Mouse (Mus musculus): ENCODE data around the gene Tmed2. TPM values are rescaled to one million over a fixed set of nuclear protein-coding genes. Genes with fewer than 3 reads are reported as not detected.

The Tmed2 gene
- polyA plus RNA-seq, 1 experiment from 2014 or later, result 465 TPM

Other genes starting within 250 kb of the Tmed2 start
- gene Mphosph9, start 212.7 kb upstream of the Tmed2 start, polyA plus RNA-seq (2014; fragmentation: Nextera tagmentation; extraction: Ambion mirVana), result 21.2 and 22.2 TPM in 2 replicates
- gene 2810006K23Rik, start 212.6 kb upstream of the Tmed2 start, polyA plus RNA-seq (2014; fragmentation: Nextera tagmentation; extraction: Ambion mirVana), result 17.9 and 20.2 TPM in 2 replicates
- gene Cdk2ap1, start 177.6 kb upstream of the Tmed2 start, polyA plus RNA-seq (2014; fragmentation: Nextera tagmentation; extraction: Ambion mirVana), result 310 and 367 TPM in 2 replicates
- 87.3 and 92.8 TPM in 2 replicates for gene Sbno1, start 114.7 kb upstream of the Tmed2 start, polyA plus RNA-seq (2014; fragmentation: Nextera tagmentation; extraction: Ambion mirVana)
- gene Kmt5a, start 100.8 kb upstream of the Tmed2 start, polyA plus RNA-seq (2014; fragmentation: Nextera tagmentation; extraction: Ambion mirVana), result 120 and 133 TPM in 2 replicates
- 20.7 and 22.1 TPM in 2 replicates for gene Rilpl2, start 62.3 kb upstream of the Tmed2 start, polyA plus RNA-seq (2014; fragmentation: Nextera tagmentation; extraction: Ambion mirVana)
- gene Snrnp35, start 57.6 kb upstream of the Tmed2 start, polyA plus RNA-seq (2014; fragmentation: Nextera tagmentation; extraction: Ambion mirVana), result 14.3 and 17.3 TPM in 2 replicates
- 21.6 and 24.1 TPM in 2 replicates for gene Rilpl1, start 9.3 kb upstream of the Tmed2 start, polyA plus RNA-seq (2014; fragmentation: Nextera tagmentation; extraction: Ambion mirVana)
- 16.5 and 18.3 TPM in 2 replicates for gene Ddx55, start 12.2 kb downstream of the Tmed2 start, polyA plus RNA-seq (2014; fragmentation: Nextera tagmentation; extraction: Ambion mirVana)
- gene Eif2b1, start 38.4 kb downstream of the Tmed2 start, polyA plus RNA-seq (2014; fragmentation: Nextera tagmentation; extraction: Ambion mirVana), result 74.5 and 84.0 TPM in 2 replicates
- 80.6 and 83.2 TPM in 2 replicates for gene Gtf2h3, start 38.4 kb downstream of the Tmed2 start, polyA plus RNA-seq (2014; fragmentation: Nextera tagmentation; extraction: Ambion mirVana)
- gene Atp6v0a2, start 87.9 kb downstream of the Tmed2 start, polyA plus RNA-seq (2014; fragmentation: Nextera tagmentation; extraction: Ambion mirVana), result 49.6 and 52.7 TPM in 2 replicates
- 0.07 and 0.12 TPM in 2 replicates for gene Dnah10, start 184.4 kb downstream of the Tmed2 start, polyA plus RNA-seq (2014; fragmentation: Nextera tagmentation; extraction: Ambion mirVana)